Mouse (Mus musculus): ENCODE measurements around the gene Fzr1. TPM values are rescaled to one million over a fixed set of nuclear protein-coding genes. Genes with fewer than 3 reads are reported as not detected.

Gene Fzr1
- total and polyA plus RNA-seq, 3 experiments, result 33.1 to 75.4 (median 44.5) TPM

- Histone ChIP-seq H3K4me3 (replicated peaks in 1 of 3; ENCODE audit: low read depth in 2 of 3, low read length in 2 of 3, poor library complexity in 1 of 3) (no peak overlapping the region), H3K9ac (ENCODE audit: insufficient read depth, low read depth) (no peak overlapping the region), H3K27ac (ENCODE audit: insufficient read depth, low read depth) (no peak overlapping the region), H3K27me3 (replicated peaks) (no peaks in the 10 kb centered on the region), H3K79me2 (replicated peaks; ENCODE audit: control insufficient read depth, extremely low read depth, insufficient read depth, poor library complexity, severe bottlenecking) (peaks cover 9% of the 10 kb centered on the region; the same call in 1 of the 2 replicates), H3K4me2 (ENCODE audit: insufficient read depth, low read depth, poor library complexity, severe bottlenecking) (no peak overlapping the region), H3K36me3 (replicated peaks in 1 of 2; ENCODE audit: control insufficient read depth in 1 of 2, insufficient read depth in 1 of 2, low read length in 1 of 2) (peaks cover 31 to 66% of the 10 kb centered on the region in 2 experiments), H3K4me1 (ENCODE audit: control insufficient read depth in 1 of 2, insufficient read depth in 2 of 2) (peaks cover 44 to 54% of the 10 kb centered on the region in 2 experiments), H3K9me3 (replicated peaks; ENCODE audit: low read length) (no peaks in the 10 kb centered on the region)
- TF ChIP-seq GABPA (IDR thresholded peaks at IDR 0.05; ENCODE audit: insufficient replicate concordance, low read depth, low read length) (no peak), MAFK (IDR thresholded peaks at IDR 0.05; ENCODE audit: insufficient replicate concordance, low read length) (no peak), USF2 (conservative IDR thresholded peaks at IDR 0.05; ENCODE audit: low read depth, low read length) (no peak)
- no peak for DNase-seq (ENCODE audit: extremely low read depth)
- in situ Hi-C loops (cut with MboI; ENCODE audit: low pct_ligation_motif_present, low pct_unique_long_range_greater_than_20kb, low sequenced_read_pairs), result no loop called here
- dilution Hi-C loops (cut with MboI; ENCODE audit: extremely low pct_ligation_motif_present, extremely low pct_unique_long_range_greater_than_20kb, low sequenced_read_pairs), result no loop called here
Measured at GRCm38 (mm10) chr10:81415549-81416310, 37.4 kb upstream of the Fzr1 start.

- peak overlapping the region; percentile 30; the same call in 1 of the 2 replicates for H3K27ac ChIP-seq (ENCODE audit: insufficient read depth, low read depth)
- dilution Hi-C loops (cut with MboI; ENCODE audit: extremely low pct_ligation_motif_present, extremely low pct_unique_long_range_greater_than_20kb, low sequenced_read_pairs) (no loop called here), in situ Hi-C loops (cut with MboI; ENCODE audit: low pct_ligation_motif_present, low pct_unique_long_range_greater_than_20kb, low sequenced_read_pairs) (no loop called here)
- H3K4me2 ChIP-seq (ENCODE audit: insufficient read depth, low read depth, poor library complexity, severe bottlenecking), result peak overlapping the region; percentile 39; the same call in 1 of the 2 replicates
- peaks cover 26 to 60% of the 10 kb centered on the region in 2 experiments for H3K36me3 ChIP-seq (replicated peaks in 1 of 2; ENCODE audit: control insufficient read depth in 1 of 2, insufficient read depth in 1 of 2, low read length in 1 of 2)
- peaks cover 49 to 59% of the 10 kb centered on the region in 2 experiments for H3K4me1 ChIP-seq (ENCODE audit: control insufficient read depth in 1 of 2, insufficient read depth in 2 of 2)
- no peaks in the 10 kb centered on the region for H3K27me3 ChIP-seq (replicated peaks)
- DNase-seq (ENCODE audit: extremely low read depth), result no peak
- no peak overlapping the region for H3K4me3 ChIP-seq (replicated peaks in 1 of 3; ENCODE audit: low read depth in 2 of 3, low read length in 2 of 3, poor library complexity in 1 of 3)
- peaks cover 8% of the 10 kb centered on the region; the same call in 1 of the 2 replicates for H3K79me2 ChIP-seq (replicated peaks; ENCODE audit: control insufficient read depth, extremely low read depth, insufficient read depth, poor library complexity, severe bottlenecking)
- no peaks in the 10 kb centered on the region for H3K9me3 ChIP-seq (replicated peaks; ENCODE audit: low read length)
- no peak overlapping the region for H3K9ac ChIP-seq (ENCODE audit: insufficient read depth, low read depth)
- TF ChIP-seq POLR2AphosphoS2 (IDR thresholded peaks at IDR 0.05; ENCODE audit: low read depth, low read length) (no peak), ZC3H11A (IDR thresholded peaks at IDR 0.05; ENCODE audit: low read depth, low read length) (no peak), JUN (IDR thresholded peaks at IDR 0.05; ENCODE audit: insufficient read depth, low read depth, low read length) (no peak), EP300 (IDR thresholded peaks at IDR 0.05; ENCODE audit: low read length) (no peak), E2F4 (IDR thresholded peaks at IDR 0.05; ENCODE audit: insufficient replicate concordance, low read depth, low read length) (no peak), GABPA (IDR thresholded peaks at IDR 0.05; ENCODE audit: insufficient replicate concordance, low read depth, low read length) (no peak), JUND (conservative IDR thresholded peaks at IDR 0.05; ENCODE audit: low read depth, low read length) (no peak), NELFE (IDR thresholded peaks at IDR 0.05; ENCODE audit: low read depth, low read length) (no peak), NRF1 (IDR thresholded peaks at IDR 0.05; ENCODE audit: low read depth, low read length) (no peak), MXI1 (IDR thresholded peaks at IDR 0.05; ENCODE audit: low read depth, low read length) (no peak), BHLHE40 (IDR thresholded peaks at IDR 0.05; ENCODE audit: low read depth, low read length) (no peak), IRF4 (IDR thresholded peaks at IDR 0.05; ENCODE audit: low read depth, low read length) (no peak), MEF2A (IDR thresholded peaks at IDR 0.05; ENCODE audit: borderline replicate concordance, low read depth, low read length) (no peak), SIN3A (IDR thresholded peaks at IDR 0.05; ENCODE audit: low read length) (no peak), USF2 (conservative IDR thresholded peaks at IDR 0.05; ENCODE audit: low read depth, low read length) (no peak), USF1 (IDR thresholded peaks at IDR 0.05; ENCODE audit: low read depth, low read length) (no peak), MAZ (IDR thresholded peaks at IDR 0.05; ENCODE audit: low read depth, low read length) (no peak)
Measured at GRCm38 (mm10) chr10:81415146-81415545, 36.8 kb upstream of the Fzr1 start.
